Mouse (Mus musculus): Measurements from ENCODE around the gene Shisa7. TPM values are rescaled to one million over a fixed set of nuclear protein-coding genes. Genes with fewer than 3 reads are reported as not detected.

The Shisa7 gene
- polyA plus RNA-seq, 1 experiment: not detected

DNA sequence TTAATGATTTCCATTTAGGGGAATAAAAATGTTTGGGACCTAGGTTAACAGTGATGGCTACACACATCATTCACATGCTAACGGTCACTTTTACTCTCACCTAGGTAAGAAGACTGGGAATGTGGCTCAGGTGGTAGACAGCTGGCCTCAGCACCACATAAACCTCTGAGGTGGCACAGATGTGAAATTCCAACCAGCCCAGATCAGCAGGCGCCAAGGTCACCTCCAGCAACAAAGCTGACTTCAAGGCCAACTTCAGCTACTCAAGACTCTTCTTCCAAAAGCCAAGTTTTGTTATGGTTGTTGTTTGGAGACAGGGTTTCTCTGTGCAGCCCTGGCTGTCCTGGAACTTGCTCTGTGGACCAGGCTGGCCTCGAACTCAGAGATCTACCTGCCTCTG lies 9.1 kb upstream of the Shisa7 start:
- TF ChIP-seq GATA1 (IDR thresholded peaks at IDR 0.05; ENCODE audit: low read length): no peak

DNA sequence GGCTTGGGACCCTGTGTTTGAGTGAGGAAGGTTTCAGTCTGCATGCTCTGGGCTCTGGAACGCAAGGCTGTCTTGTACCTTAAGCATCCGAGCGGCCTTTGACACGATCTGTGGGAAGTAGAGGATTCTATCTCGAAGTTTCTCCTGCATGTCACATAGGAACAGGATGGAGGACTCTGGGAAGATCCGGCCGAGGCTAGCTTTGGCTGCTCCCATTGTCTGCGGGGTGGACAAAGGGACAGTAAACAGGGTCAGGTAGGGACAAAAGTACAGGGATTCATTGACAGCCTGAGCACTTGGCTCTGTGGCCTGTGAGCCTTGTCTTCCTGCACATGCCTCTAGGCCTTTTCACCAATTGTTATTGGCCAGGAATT lies 6.8 kb upstream of the Shisa7 start:
- no peak for TF ChIP-seq GATA1 (IDR thresholded peaks at IDR 0.05; ENCODE audit: low read length)

DNA sequence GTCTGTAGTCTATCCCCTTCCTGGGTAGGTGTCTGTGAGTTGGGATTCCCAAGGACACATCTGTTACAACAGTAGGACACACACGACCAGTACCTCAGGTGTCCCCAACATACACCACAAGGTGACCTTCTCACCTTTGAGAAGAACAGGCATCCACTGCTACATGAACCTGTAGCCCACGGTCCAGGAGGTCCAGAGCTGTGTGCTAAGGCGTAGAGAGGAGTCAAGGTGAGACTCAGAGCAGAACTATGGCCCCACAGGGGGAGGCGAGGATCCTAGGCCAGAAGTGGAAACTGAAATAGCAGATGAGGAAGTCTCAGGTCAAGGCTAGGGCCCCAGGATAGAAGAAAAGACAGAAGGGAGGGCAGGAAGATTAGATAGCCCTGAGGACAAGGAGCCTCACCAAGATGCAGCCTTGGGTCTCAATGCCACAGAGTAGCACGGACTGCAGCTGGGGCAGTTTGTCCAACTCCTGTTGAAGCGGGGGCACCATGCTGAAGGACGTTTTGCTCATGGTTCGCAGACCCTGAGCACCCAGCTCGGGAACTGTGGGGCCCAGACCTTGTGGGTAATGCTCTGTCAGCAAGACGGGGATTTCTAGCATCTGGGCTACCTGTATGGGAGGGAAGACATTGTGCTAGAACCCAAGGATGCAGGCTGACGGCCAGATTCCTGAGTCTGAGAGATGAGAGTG lies 6.3 kb upstream of the Shisa7 start:
- no peak for TF ChIP-seq GATA1 (IDR thresholded peaks at IDR 0.05; ENCODE audit: low read length)

DNA sequence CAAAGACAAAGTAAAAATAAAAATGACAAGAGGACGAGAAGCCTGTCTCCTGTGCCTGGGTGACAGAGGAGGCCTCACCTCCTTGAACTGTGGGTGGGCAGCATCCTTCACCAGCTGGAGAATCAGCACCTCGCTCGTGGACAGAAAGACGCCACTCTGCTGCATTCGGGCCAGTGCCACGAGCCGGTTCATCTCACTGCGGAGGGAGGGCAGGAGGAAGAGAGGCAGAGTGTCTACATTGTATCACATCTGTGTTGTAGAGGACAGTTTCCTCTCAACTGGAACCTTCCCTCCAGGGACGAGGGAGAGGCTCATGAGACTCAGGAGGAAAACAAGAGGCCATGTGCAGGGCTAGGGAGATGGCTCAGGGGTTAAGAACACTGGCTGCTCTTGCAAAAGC lies 4.9 kb upstream of the Shisa7 start:
- TF ChIP-seq GATA1 (IDR thresholded peaks at IDR 0.05; ENCODE audit: low read length): no peak

DNA sequence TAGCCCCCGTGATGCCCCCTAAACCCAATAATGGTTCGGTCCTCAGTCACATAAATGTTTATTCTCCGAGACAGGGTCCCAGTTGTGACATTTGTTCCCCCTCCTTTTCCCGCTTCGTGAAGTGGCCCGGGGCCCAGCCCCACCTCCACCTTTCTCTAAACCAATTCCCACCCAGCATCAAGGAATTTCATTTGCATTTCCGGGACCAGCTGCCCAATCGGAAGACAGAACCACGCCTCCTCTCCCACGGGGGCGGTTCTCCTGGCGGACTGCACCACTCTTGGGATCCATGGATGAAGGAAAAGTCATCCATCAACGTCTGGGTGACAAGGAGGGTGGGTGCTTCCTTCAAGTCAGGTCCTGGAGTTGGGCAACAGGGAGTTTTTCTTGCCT lies 417 bp upstream of the Shisa7 start:
- TF ChIP-seq GATA1 (IDR thresholded peaks at IDR 0.05; ENCODE audit: low read length): no peak

DNA sequence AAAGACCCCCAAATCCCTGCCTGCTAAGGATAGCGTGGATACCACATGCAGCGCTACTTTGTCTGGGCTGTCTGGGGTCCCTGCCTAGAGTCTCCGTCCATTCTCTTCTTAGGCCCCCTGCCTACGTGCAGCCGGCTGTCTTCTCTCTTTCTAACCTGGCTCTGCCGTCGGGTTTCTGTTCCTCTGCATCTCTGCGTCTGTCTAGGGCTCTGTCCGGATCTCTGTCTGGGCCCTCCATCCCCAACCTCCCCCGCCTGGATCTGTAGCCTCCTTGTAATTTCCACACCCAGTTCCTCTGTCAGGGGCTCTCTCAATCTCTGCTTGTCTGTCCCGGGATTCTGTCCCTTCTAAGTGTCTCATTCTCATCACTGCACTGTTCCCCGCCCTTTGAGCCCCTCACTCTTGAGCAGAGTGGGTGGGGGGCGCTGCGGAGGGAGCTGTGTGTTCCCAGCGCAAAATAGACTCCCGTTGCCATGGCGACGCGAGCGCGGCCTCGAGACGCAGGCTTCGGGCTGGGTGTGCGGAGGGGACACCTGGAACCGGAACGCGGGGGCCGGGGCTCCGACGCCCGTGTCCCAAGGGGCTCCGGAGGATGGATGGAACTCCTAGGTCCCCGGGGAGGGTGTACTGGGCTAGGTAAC lies 772 bp downstream of the Shisa7 start:
- no peak for TF ChIP-seq GATA1 (IDR thresholded peaks at IDR 0.05; ENCODE audit: low read length)

DNA sequence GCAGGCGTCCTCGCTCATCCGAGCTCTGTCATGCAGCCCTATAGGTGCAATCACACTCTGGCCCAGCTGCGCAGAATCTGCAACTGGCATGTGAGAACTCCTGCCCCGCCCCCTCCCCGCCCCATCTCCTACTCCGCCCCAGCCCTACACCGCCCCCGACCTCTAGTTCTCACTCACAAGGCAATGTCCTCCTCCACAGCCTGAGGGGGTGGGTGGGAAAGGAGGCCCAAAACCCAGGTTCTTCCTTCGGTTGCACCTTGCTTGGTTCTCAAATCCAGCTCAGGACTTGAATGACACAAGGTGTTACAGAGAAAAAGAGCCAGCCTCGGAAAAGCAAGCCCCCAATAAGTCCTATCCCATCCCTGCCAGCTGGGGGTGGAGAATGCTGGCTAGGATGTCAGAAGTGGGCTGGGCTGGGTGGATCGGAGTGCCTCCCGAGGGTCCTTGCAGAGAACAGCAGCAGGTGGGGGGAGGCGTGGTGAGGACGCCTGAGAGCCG lies 1.8 kb downstream of the Shisa7 start:
- TF ChIP-seq GATA1 (IDR thresholded peaks at IDR 0.05; ENCODE audit: low read length): no peak

DNA sequence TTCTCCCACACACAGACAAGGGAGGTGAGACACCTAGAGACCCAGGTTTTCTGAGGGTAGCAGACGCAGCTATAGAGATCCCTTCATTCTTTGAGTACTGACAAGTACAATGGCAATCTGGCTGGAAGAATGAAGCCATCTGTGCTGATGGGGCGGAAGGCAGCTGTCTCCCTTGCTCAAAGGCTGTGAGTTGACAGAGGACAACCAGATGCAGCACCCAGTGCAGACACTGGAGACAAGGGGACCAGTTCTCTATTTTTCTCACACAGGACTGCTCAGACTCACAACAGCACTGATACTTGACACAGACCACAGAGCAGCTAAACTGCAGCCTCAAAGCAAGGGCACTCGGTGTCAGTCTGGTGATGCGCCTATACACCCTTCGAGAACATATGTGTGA lies 2.4 kb downstream of the Shisa7 start:
- no peak for TF ChIP-seq GATA1 (IDR thresholded peaks at IDR 0.05; ENCODE audit: low read length)

DNA sequence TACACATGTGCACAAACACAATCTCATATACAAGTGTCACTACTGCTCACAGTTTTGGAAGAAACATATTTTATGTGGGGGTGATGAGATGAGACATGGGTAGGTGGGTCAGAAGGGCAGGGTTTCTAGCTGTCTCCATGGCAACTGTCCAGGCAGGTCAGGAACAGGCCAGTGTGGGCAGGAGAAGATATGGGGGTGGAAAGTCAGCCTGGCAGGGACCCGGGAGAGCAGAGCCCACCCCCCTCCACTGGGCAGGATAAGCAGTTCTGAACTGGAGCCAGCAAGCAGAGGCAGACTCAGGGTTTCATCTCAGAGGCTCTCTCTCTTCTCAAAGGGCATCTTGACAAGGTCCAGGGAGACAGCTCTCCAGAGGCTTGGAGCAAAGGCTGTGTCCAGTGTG lies 6.9 kb downstream of the Shisa7 start:
- TF ChIP-seq GATA1 (IDR thresholded peaks at IDR 0.05; ENCODE audit: low read length): no peak

DNA sequence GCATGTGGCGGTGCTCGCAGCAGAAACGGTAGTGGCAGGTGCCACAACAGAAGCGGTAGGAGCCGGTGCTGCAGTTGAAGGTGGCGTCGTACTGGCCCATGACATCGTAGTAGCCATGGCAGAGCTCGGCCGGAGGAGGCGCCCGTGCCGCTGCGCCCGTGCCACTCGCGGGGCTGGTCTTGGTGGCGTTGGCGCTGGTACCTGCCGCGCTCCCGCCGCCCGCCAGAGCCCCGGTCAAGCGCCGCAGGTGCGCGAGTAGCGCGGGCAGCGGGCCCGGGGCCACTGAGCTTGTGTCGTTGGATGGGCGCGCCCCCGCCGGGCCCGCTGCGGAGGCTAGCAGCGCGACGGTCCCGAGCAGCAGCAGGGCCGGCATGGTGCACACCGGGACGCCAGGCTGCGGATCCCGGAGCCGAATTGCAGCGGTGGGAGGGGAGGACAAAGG lies 8.1 kb downstream of the Shisa7 start:
- no peak for TF ChIP-seq GATA1 (IDR thresholded peaks at IDR 0.05; ENCODE audit: low read length)

DNA sequence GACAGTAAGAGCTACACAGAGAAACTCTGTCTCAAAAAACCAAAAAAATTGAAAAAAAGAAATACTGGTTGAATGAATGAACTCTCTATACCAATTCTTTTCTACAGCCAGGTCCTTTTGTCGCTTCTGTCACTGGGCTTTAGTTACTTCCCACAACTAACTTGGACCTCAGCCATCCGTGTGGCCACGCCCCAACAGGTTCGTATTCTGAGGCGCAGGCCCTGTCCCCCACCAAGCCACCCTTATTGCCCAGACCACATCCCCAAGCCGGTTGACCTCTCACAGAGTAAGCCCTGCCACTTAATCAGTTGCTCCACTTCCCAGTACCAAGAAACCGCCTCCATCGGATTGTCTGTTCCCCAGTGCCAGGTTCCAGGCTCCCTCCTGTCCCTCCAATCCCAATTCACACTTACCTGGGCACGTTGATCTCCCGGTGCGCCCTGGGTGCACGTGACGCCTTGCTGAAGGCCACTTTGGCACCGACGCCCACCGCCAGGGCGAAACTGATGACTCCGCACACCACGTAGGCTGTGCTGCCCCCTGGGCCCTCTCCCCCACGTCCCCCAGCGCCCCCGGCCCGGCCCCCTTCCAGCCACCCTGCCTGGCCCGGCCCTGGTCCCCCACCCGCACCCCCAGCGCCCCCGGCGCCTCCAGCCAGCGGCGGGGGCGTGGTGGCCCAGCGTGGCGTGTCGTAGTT lies 8.7 kb downstream of the Shisa7 start:
- TF ChIP-seq GATA1 (IDR thresholded peaks at IDR 0.05; ENCODE audit: low read length): no peak

DNA sequence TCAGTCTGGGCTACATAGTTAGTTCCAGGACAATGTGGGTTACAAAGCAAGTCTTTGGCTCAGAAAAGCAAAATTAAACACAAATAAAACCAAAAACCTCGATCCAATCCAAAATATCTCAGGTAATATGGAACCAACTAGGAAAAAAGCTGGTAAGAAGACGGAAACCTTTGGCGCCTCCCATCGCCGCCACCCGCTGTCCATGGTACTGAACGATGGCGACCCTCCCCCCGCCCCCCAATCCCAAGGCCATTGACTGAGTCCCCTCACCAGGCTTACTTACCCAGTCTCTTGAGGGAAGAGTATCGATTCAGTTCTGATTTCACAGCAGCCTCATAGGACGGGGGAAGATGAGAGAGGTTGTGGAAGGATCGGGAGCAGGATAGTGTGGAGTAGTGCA lies 14.0 kb downstream of the Shisa7 start:
- TF ChIP-seq GATA1 (IDR thresholded peaks at IDR 0.05; ENCODE audit: low read length): no peak

DNA sequence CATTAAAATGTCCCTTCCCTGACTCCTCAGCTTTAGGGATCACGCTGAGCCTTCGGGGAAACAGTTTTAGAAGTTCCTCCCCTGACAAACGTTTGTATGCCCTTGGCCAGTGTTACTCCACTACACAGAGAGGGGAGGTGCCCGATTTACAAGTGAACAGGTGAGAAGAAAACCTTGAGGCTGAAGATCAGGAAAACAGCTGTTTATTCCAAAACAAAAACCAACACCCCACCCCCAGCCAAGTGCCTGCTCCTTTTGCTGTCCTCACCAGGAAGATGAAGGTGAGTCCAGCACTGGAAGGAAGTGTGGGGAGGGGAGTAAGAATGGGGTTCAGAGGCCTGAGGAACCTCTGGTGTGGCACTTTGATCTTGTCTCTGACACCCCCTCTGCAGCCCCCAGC lies 19.1 kb downstream of the Shisa7 start:
- no peak for TF ChIP-seq GATA1 (IDR thresholded peaks at IDR 0.05; ENCODE audit: low read length)

DNA sequence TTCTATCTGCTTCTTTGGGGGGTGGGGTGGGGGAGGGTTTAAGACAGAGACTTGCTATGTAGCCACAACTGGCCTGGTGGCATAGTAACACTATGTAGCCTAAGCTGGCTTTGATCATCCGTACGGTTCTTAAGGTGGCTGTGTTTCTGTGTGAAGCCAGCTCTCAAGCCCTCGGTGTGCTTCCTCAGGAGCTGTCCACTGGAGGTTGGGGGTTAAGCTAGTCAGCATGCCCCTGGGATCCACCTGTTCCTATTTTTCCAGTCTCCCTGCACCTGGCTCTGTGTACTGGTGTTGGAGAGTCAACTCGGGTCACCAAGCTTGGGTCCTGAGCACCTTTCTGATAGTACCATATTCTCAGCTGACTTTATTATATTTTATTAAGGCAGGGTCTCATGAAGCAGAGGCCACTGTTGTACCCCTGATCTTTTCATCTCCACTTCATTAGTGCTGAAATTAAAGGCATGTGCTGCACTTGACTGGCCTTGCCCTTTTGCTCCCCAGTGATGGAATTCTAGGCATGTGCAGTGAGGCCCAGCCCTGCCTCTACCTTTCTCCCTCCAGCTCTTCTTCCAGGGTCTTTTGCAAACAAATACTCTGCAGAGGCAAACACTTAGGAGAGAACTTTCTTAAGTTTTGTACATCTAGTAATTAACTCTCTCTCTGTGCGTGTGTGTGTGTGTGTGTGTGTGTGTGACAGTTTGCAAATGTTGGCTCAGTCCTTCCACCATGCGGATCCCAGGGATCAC lies 22.2 kb downstream of the Shisa7 start:
- TF ChIP-seq GATA1 (IDR thresholded peaks at IDR 0.05; ENCODE audit: low read length): no peak

DNA sequence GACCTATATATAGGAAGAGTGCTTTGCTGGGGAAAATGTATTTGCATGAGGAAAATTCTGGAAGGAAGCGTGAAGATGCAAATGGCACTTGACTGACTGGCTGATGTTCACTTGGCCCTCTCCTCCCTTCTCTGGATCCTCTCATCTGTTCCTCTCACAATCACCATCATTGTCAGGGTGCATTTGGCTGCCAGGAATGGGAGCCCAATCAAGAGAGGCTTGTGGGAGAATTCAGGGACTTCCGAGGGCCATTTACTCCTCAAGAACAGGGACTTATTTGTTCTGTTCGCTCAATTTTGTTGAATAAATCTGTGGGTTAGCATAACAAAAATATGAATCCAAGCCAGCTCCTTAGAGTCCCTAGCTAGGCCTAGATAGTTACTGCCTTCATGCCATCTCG lies 22.8 kb downstream of the Shisa7 start:
- TF ChIP-seq GATA1 (IDR thresholded peaks at IDR 0.05; ENCODE audit: low read length): no peak

DNA sequence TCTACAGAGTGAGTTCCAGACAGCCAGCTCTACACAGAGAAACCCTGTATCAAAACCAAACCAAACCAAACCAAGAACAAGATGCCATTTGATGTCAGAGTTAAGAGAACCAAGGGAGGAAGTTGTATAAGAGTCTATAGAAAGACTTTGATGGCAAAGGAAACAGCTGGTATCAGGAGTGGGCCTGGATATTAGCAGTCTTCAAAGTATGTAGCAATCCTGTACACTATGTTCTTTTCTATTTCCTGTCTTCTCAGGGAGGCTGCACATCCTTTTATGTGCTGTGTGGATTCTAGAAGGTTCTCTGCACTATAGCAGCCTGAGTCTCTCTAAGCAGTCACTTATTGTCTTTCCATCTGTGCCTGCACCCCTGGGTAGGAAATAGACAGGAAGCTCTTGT lies 27.9 kb downstream of the Shisa7 start:
- no peak for TF ChIP-seq GATA1 (IDR thresholded peaks at IDR 0.05; ENCODE audit: low read length)

Data from G1E-ER4 (cell line).